Comparison of ENCODE assay signal across 12 mouse cellular contexts in genomic region chr2:77639993-77640392, GRCm38 (mm10).
"Had no signal": no experiment of that assay in that cellular context is flagged by ENCODE, and none has a peak within 500 bp of the region (broad histone marks: within the 10 kb centered on the region; RNA-seq: fewer than 3 reads in every experiment).

No protein-coding gene starts in this region.

- H3K4me3 ChIP-seq: left cerebral cortex, adult 2 months; limb, embryonic 15.5 days; megakaryocyte, embryonic 14.5 days; midbrain, embryonic 15.5 days; neural tube, embryonic 12.5 days had no signal

- DNase-seq: kidney, adult 11 months; kidney, postnatal 14 days; lung, embryonic 14.5 days; lung, postnatal 10 days had no signal

- H3K4me1 ChIP-seq: limb, embryonic 15.5 days; megakaryocyte, embryonic 14.5 days; midbrain, embryonic 15.5 days; neural tube, embryonic 12.5 days had no signal

- H3K36me3 ChIP-seq: limb, embryonic 15.5 days; midbrain, embryonic 15.5 days; neural tube, embryonic 12.5 days had no signal

- H3K9ac ChIP-seq: limb, embryonic 15.5 days; lung, embryonic 14.5 days; midbrain, embryonic 15.5 days; neural tube, embryonic 12.5 days had no signal

- H3K4me2 ChIP-seq: limb, embryonic 15.5 days; lung, embryonic 14.5 days; midbrain, embryonic 11.5 days; midbrain, embryonic 15.5 days; neural tube, embryonic 12.5 days had no signal

- H3K27ac ChIP-seq: left cerebral cortex, adult 2 months; limb, embryonic 15.5 days; macrophage; midbrain, embryonic 15.5 days; neural tube, embryonic 12.5 days; stomach, postnatal 0 days had no signal

- H3K9me3 ChIP-seq: limb, embryonic 15.5 days; midbrain, embryonic 15.5 days; neural tube, embryonic 12.5 days had no signal

- ATAC-seq: midbrain, embryonic 15.5 days had no signal

- H3K27me3 ChIP-seq: limb, embryonic 15.5 days; megakaryocyte, embryonic 14.5 days; midbrain, embryonic 15.5 days; neural tube, embryonic 12.5 days had no signal
